Mouse (Mus musculus): ENCODE measurements around the gene Slc36a3. TPM values are rescaled to one million over a fixed set of nuclear protein-coding genes. Genes with fewer than 3 reads are reported as not detected.

Slc36a3 gene
- polyA plus RNA-seq, 1 experiment from 2014 or later = not detected

DNA sequence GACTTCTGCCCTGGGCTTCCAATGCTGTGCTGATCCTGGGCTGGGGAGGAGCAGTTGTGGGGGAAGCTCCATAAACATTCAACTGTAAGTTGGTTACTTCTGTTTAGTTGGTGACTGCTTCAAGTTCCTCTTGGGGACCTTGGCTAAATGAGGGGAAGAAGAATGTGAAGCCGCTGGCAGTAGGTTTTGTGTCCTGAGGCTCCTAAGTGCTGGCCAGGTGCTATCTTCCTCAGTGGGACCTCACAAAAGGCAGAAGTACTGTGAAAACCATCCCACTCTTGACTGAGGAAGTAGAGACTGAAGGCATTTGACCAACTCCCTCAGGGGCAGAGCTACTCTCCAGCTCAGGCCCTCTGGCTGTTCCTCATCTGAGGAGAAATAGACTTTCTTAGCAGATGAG lies 44.9 kb downstream of the Slc36a3 start:
- no peak for ATAC-seq
- Histone ChIP-seq H3K27me3 (ENCODE audit: control insufficient read depth, insufficient read depth, low read depth, low read length) (no peaks in the 10 kb centered on the region), H3K9me3 (replicated peaks; ENCODE audit: control insufficient read depth, low read length, poor library complexity, severe bottlenecking) (no peaks in the 10 kb centered on the region), H3K4me2 (ENCODE audit: low read length) (no peak overlapping the region), H3K4me3 (ENCODE audit: low read depth, low read length) (no peak overlapping the region), H3K9ac (ENCODE audit: low read depth, low read length) (no peak overlapping the region), H3K36me3 (ENCODE audit: control insufficient read depth, insufficient read depth, low read length) (peaks cover 11% of the 10 kb centered on the region), H3K27ac (ENCODE audit: low read length) (no peak overlapping the region), H3K4me1 (ENCODE audit: control insufficient read depth, insufficient read depth, low read length) (no peaks in the 10 kb centered on the region)
- 100% methylated on average over 1 of the region's 1 CpGs for WGBS

DNA sequence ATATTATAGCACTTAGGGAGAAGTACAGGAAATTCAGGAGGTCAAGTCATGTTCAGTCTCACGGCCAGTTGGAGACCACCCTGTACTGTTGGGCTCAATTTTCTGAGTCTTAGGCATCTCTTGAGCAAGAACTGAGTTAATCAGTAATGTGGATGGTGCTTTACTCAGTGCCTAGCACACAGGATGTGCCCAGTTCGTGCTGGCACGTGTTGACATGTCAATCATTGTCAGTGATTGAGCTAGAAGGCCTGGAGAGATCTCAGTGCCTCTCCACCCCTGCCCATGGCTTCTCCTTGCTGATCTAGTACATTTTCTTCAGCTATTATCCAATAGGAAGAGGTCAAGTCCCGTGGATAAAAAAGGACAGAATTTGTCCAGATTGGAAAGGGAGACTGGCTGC lies 46.1 kb downstream of the Slc36a3 start:
- peaks cover 11% of the 10 kb centered on the region for H3K36me3 ChIP-seq (ENCODE audit: control insufficient read depth, insufficient read depth, low read length)
- no peaks in the 10 kb centered on the region for H3K9me3 ChIP-seq (replicated peaks; ENCODE audit: control insufficient read depth, low read length, poor library complexity, severe bottlenecking)
- H3K4me1 ChIP-seq (ENCODE audit: control insufficient read depth, insufficient read depth, low read length) = no peaks in the 10 kb centered on the region; the same call in 1 of the 2 replicates
- H3K27me3 ChIP-seq (ENCODE audit: control insufficient read depth, insufficient read depth, low read depth, low read length) = no peaks in the 10 kb centered on the region
- 95% methylated on average over 4 of the region's 4 CpGs for WGBS
- H3K9ac ChIP-seq (ENCODE audit: low read depth, low read length) = no peak overlapping the region
- H3K4me3 ChIP-seq (ENCODE audit: low read depth, low read length) = no peak overlapping the region
- no peak for ATAC-seq
- H3K27ac ChIP-seq (ENCODE audit: low read length) = no peak overlapping the region
- H3K4me2 ChIP-seq (ENCODE audit: low read length) = no peak overlapping the region

DNA sequence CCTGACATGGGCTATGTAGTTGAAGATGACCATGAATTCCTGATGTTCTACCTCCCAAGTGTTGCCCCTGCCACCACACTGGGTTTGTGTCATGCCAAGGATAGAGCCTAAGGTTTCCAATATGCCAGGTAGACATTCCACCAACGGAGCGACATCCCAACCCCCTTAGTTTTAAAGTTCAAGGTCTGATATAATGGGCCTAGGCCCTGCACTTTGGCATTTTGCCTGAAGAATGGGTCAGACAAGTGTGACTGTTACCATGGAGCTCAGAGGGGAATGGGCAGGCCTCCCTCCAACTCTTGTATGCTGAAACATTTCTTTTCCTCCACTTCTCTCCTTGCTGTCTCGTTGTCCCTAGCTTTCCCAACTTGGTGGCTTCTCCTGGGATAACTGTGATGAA lies 48.3 kb downstream of the Slc36a3 start:
- no peak overlapping the region for H3K4me3 ChIP-seq (ENCODE audit: low read depth, low read length)

DNA sequence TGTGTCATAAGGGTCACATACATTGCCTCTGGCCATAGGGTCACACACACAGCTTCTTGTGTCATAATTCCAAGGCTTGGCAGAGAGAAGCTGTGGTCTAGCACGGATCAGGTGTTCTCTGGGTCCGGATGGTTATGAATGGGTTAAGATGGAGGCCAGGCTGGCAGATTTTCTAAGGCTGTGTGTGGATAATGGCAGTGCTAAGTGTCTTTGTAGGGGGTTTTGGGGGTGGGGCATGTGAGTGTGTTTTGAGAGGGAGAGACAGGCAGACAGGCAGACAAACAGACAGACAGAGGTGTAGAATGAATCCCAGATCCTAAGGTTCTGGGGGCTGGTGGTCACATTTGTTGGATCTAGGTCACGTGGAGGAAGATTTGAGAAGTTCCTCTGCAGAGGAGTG lies 49.5 kb downstream of the Slc36a3 start:
- Histone ChIP-seq H3K27ac (ENCODE audit: low read length) (no peak overlapping the region), H3K27me3 (ENCODE audit: control insufficient read depth, insufficient read depth, low read depth, low read length) (no peaks in the 10 kb centered on the region), H3K9me3 (replicated peaks; ENCODE audit: control insufficient read depth, low read length, poor library complexity, severe bottlenecking) (no peaks in the 10 kb centered on the region), H3K4me3 (ENCODE audit: low read depth, low read length) (no peak overlapping the region), H3K4me1 (ENCODE audit: control insufficient read depth, insufficient read depth, low read length) (peaks cover 6% of the 10 kb centered on the region; the same call in 1 of the 2 replicates), H3K36me3 (ENCODE audit: control insufficient read depth, insufficient read depth, low read length) (peaks cover 4% of the 10 kb centered on the region; the same call in 1 of the 2 replicates), H3K4me2 (ENCODE audit: low read length) (no peak overlapping the region), H3K9ac (ENCODE audit: low read depth, low read length) (no peak overlapping the region)
- 88% methylated on average over 3 of the region's 3 CpGs for WGBS
- no peak for ATAC-seq

More for the DNA sequence above, 48.3 kb downstream of the Slc36a3 start:
- Histone ChIP-seq H3K36me3 (ENCODE audit: control insufficient read depth, insufficient read depth, low read length) (peaks cover 4% of the 10 kb centered on the region; the same call in 1 of the 2 replicates), H3K4me2 (ENCODE audit: low read length) (no peak overlapping the region), H3K4me1 (ENCODE audit: control insufficient read depth, insufficient read depth, low read length) (peaks cover 6% of the 10 kb centered on the region; the same call in 1 of the 2 replicates), H3K9me3 (replicated peaks; ENCODE audit: control insufficient read depth, low read length, poor library complexity, severe bottlenecking) (no peaks in the 10 kb centered on the region), H3K9ac (ENCODE audit: low read depth, low read length) (no peak overlapping the region), H3K27me3 (ENCODE audit: control insufficient read depth, insufficient read depth, low read depth, low read length) (no peaks in the 10 kb centered on the region), H3K27ac (ENCODE audit: low read length) (no peak overlapping the region)
- no peak for ATAC-seq
- WGBS = 45% methylated on average over 3 of the region's 3 CpGs

DNA sequence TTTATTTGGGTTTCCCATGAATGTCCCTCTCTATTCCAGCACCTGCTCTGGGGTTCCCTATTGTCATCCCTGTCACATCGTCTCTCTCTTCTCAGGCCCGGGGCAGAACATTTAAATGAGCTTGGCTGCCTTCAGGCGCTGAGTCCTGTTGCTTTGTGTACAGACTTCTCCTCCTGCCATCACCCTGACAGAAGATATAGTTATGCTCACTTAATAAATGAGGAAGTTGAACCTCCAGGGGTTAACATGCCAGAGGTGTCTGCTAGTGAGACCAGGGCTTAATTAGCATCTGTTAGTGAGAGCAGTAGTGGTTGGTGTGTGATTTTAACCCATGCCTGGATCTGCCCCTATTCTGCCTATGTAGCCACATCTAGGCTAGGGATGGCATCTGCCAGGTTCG lies 51.6 kb downstream of the Slc36a3 start:
- WGBS = 29% methylated on average over 4 of the region's 4 CpGs
- H3K27ac ChIP-seq (ENCODE audit: low read length) = no peak overlapping the region

DNA sequence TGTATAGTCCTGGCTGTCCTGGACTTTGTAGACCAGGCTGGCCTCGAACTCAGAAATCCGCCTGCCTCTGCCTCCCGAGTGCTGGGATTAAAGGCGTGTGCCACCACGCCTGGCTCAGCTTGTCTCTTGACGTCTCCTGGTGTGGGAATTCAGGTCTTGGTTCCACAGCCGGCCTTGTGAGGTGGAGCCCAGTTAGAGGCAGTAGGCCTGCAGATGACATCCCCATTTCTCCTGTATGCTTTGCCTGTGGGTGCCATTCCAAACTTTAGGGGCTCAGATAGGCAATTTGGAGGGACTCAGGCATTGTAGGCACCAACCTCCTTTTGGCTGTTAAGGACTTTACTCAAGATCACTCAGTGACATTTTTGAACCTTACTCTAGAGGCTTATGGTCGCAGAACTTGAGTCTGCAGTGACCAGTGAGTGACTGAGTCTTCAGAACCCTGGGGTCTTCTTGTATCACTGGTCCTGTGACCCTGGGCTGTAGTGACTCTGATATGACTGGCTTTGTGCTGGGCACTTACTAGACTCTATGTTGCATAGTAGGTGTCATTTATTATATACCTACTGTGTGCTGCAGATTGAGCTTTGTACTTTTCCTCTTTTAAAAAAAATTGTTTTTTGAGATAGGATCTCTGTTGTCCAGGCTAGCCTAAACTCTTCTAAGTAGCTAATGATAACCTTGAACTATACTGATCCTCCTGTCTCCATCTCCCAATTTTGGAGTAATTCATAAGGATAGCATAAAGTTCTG lies 52.3 kb downstream of the Slc36a3 start:
- no peaks in the 10 kb centered on the region for H3K27me3 ChIP-seq (ENCODE audit: control insufficient read depth, insufficient read depth, low read depth, low read length)
- ATAC-seq = no peak
- no peak overlapping the region for H3K9ac ChIP-seq (ENCODE audit: low read depth, low read length)
- no peak overlapping the region for H3K27ac ChIP-seq (ENCODE audit: low read length)
- H3K4me1 ChIP-seq (ENCODE audit: control insufficient read depth, insufficient read depth, low read length) = peaks cover 6% of the 10 kb centered on the region; the same call in 1 of the 2 replicates
- WGBS = 95% methylated on average over 8 of the region's 8 CpGs
- H3K36me3 ChIP-seq (ENCODE audit: control insufficient read depth, insufficient read depth, low read length) = no peaks in the 10 kb centered on the region
- H3K9me3 ChIP-seq (replicated peaks; ENCODE audit: control insufficient read depth, low read length, poor library complexity, severe bottlenecking) = no peaks in the 10 kb centered on the region
- no peak overlapping the region for H3K4me3 ChIP-seq (ENCODE audit: low read depth, low read length)
- peak overlapping the region; percentile 81; the same call in 1 of the 2 replicates for H3K4me2 ChIP-seq (ENCODE audit: low read length)

More for the DNA sequence above, 51.6 kb downstream of the Slc36a3 start:
- H3K9me3 ChIP-seq (replicated peaks; ENCODE audit: control insufficient read depth, low read length, poor library complexity, severe bottlenecking) = no peaks in the 10 kb centered on the region
- H3K4me1 ChIP-seq (ENCODE audit: control insufficient read depth, insufficient read depth, low read length) = peaks cover 6% of the 10 kb centered on the region; the same call in 1 of the 2 replicates
- no peak for ATAC-seq
- H3K4me3 ChIP-seq (ENCODE audit: low read depth, low read length) = no peak overlapping the region
- H3K9ac ChIP-seq (ENCODE audit: low read depth, low read length) = no peak overlapping the region
- peak overlapping the region; percentile 17; the same call in 1 of the 2 replicates for H3K4me2 ChIP-seq (ENCODE audit: low read length)
- H3K36me3 ChIP-seq (ENCODE audit: control insufficient read depth, insufficient read depth, low read length) = no peaks in the 10 kb centered on the region
- no peaks in the 10 kb centered on the region for H3K27me3 ChIP-seq (ENCODE audit: control insufficient read depth, insufficient read depth, low read depth, low read length)

DNA sequence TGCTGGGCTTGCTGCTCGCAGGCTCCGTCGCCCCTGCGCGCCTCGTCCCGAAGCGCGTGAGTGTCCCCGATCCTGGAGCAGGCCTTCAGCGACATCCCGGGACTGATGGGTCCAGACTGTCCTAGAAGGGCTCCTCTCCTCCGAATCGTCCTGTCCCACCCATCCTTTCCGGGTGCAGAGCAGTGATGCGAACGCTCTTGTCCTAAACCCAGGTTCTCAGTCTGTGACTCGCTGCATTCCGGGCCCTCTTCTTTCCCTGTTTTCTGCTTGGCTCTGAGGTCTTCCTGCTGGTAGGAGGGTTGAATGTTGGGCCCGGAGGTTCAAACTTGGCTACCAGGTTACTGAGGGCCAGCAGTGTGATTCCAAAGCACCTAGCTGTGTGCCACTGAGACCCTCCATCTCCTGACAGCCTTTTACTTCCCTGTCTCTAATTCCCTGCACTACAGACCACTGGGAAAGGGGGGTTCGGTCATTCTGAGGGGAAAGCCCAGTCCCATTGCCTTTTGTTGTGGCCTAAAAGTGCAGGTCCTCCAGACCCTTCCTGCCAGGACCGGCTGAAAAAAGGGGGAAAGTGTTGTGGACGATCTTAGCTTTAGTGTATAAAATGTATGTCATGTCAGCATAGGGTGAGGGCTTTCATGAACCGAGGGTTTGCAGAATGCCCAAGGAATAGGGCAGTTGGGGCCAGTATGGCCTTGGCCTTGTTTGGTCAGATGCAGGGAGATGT lies 53.2 kb downstream of the Slc36a3 start:
- 13% methylated on average over 24 of the region's 24 CpGs for WGBS
- Histone ChIP-seq H3K4me3 (ENCODE audit: low read depth, low read length) (peak overlapping the region; percentile 59), H3K27ac (ENCODE audit: low read length) (peak overlapping the region; percentile 78), H3K9ac (ENCODE audit: low read depth, low read length) (peak overlapping the region; percentile 85), H3K4me1 (ENCODE audit: control insufficient read depth, insufficient read depth, low read length) (peaks cover 6% of the 10 kb centered on the region; the same call in 1 of the 2 replicates), H3K9me3 (replicated peaks; ENCODE audit: control insufficient read depth, low read length, poor library complexity, severe bottlenecking) (no peaks in the 10 kb centered on the region), H3K4me2 (ENCODE audit: low read length) (peak overlapping the region; percentile 81), H3K36me3 (ENCODE audit: control insufficient read depth, insufficient read depth, low read length) (no peaks in the 10 kb centered on the region), H3K27me3 (ENCODE audit: control insufficient read depth, insufficient read depth, low read depth, low read length) (no peaks in the 10 kb centered on the region)
- ATAC-seq = peak; percentile 11

DNA sequence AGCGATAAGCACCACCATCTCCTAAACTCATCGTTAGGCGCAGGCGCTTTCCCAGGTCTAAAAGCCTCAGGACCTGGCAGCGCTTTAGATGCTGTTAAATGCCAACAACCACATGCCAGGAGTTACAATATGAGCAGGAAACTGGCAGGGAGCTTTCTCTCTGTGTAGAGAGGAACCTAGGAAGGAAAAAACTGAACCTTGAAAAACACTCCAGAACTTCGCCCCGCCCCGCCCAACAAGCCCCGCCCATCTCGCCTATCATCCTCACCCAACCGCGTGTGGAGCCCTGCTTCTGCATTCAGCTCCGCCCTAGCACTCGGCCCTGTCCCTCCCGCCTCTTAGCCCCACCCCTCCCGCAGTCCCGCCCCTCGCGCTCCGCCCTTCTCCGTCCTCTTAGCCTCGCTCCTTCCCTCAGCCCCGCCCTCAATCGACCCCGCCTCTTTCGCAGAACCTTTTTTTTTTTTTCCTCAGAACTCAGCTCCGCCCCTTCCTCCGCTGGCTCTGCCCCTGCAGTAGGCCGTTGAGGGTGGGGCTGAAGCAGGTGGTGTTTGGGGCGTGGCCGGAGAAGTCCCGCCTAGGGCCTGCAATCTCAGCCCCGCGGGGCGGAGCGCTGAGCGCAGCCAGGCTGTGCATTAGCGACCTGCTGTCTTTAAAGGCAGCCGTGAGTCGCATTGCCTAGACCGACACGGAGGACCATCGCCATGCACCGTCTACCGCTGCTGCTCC lies 53.9 kb downstream of the Slc36a3 start, which contains the start of gene Gm2a:
TSS of gene Gm2a (plus strand) at position 653 of the 726 bp plus-strand sequence.
- 3% methylated on average over 44 of the region's 45 CpGs for WGBS
- Histone ChIP-seq H3K9ac (ENCODE audit: low read depth, low read length) (peak within 1 kb of the TSS; percentile 85), H3K27me3 (ENCODE audit: control insufficient read depth, insufficient read depth, low read depth, low read length) (no peaks in the 10 kb centered on the region), H3K9me3 (replicated peaks; ENCODE audit: control insufficient read depth, low read length, poor library complexity, severe bottlenecking) (no peaks in the 10 kb centered on the region), H3K4me1 (ENCODE audit: control insufficient read depth, insufficient read depth, low read length) (peaks cover 6% of the 10 kb centered on the region; the same call in 1 of the 2 replicates), H3K4me2 (ENCODE audit: low read length) (peak within 1 kb of the TSS; percentile 81), H3K36me3 (ENCODE audit: control insufficient read depth, insufficient read depth, low read length) (no peaks in the 10 kb centered on the region), H3K4me3 (ENCODE audit: low read depth, low read length) (peak within 1 kb of the TSS; percentile 59), H3K27ac (ENCODE audit: low read length) (peak within 1 kb of the TSS; percentile 78)
- peak; percentile 93 for ATAC-seq

Data from midbrain, embryonic 16.5 days (tissue).